Mouse (Mus musculus): Measurements from ENCODE around the gene Sec22a. TPM values are rescaled to one million over a fixed set of nuclear protein-coding genes. Genes with fewer than 3 reads are reported as not detected.
A peak's percentile ranks its signal among the peaks of the same experiment; 100 is the strongest.

The Sec22a gene
- total RNA-seq, 1 experiment = 16.7 TPM

DNA sequence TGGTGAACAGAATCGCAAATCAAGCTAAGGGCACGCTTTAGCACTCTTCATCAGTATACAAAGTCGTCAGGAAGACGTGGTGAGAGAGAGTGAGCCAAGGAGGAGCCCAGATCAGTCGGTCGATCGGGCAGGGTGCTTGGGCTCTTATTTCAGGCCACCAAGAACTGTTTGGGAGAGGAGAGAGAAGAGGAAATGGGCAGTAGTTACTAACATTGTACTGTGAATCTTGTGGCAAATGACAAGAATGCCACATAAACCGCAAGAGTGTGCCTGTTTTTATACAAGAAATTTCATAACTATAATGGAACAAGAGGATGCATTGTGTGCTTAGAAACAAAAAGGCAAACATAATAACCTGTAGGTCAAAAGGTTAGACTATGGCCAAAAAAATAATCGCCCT, 16.3 kb upstream of the Sec22a start:
- H3K4me3 ChIP-seq (ENCODE audit: insufficient read depth in 1 of 2, low read depth in 1 of 2, low read length in 2 of 2, poor library complexity in 1 of 2, severe bottlenecking in 1 of 2) = no peak overlapping the region
- no peak for DNase-seq (ENCODE audit: low read depth, low spot score)
- H3K9me3 ChIP-seq (ENCODE audit: control insufficient read depth, insufficient read depth, low read depth, low read length) = no peaks in the 10 kb centered on the region
- TF ChIP-seq HCFC1 (IDR thresholded peaks at IDR 0.05; ENCODE audit: borderline replicate concordance, insufficient read depth, low read length) = no peak
- TF ChIP-seq ZNF384 (IDR thresholded peaks at IDR 0.05; ENCODE audit: low read depth, low read length) = no peak
- no peak for TF ChIP-seq MAFK (IDR thresholded peaks at IDR 0.05; ENCODE audit: insufficient read depth, low read depth, low read length)
- no peak for TF ChIP-seq ZC3H11A (IDR thresholded peaks at IDR 0.05; ENCODE audit: borderline replicate concordance, low read depth, low read length)
- no peak for TF ChIP-seq CHD2 (IDR thresholded peaks at IDR 0.05; ENCODE audit: low read depth, low read length)
- H3K4me1 ChIP-seq (ENCODE audit: control insufficient read depth in 2 of 2, insufficient read depth in 2 of 2, low read length in 2 of 2, poor library complexity in 1 of 2) = no peaks in the 10 kb centered on the region
- no peaks in the 10 kb centered on the region for H3K36me3 ChIP-seq (ENCODE audit: control insufficient read depth, insufficient read depth, low read length, poor library complexity, severe bottlenecking)
- no peak overlapping the region for H3K27ac ChIP-seq (ENCODE audit: insufficient read depth, low read depth, low read length, poor library complexity, severe bottlenecking)
- in situ Hi-C loops (cut with MboI; ENCODE audit: low sequenced_read_pairs in 2 of 2, unreplicated experiment in 2 of 2) = no loop called here
- no peak overlapping the region for H3K9ac ChIP-seq (ENCODE audit: insufficient read depth, low read depth, low read length, poor library complexity, severe bottlenecking)

DNA sequence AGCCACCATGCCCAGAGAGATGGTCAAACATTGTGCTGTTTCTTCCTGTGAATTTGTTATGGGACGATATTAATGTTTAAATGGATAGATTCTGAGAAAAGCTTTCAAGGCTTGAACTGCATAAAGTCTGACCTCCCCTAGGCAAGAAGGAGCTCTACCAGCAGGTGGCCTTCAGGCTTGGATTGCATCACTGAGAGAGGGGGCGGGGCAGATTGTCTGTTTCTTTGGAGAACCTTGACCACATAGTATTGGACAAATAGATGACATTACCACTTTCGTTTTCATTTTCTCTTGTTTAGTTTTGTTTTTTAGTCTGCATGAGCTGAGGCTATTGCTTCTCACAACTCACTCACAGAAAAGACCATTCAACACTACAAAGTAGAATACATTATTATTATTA, 15.6 kb upstream of the Sec22a start:
- no peak for DNase-seq (ENCODE audit: low read depth, low spot score)
- Histone ChIP-seq H3K27ac (ENCODE audit: insufficient read depth, low read depth, low read length, poor library complexity, severe bottlenecking) (no peak overlapping the region), H3K36me3 (ENCODE audit: control insufficient read depth, insufficient read depth, low read length, poor library complexity, severe bottlenecking) (no peaks in the 10 kb centered on the region), H3K4me3 (ENCODE audit: insufficient read depth in 1 of 2, low read depth in 1 of 2, low read length in 2 of 2, poor library complexity in 1 of 2, severe bottlenecking in 1 of 2) (no peak overlapping the region), H3K9ac (ENCODE audit: insufficient read depth, low read depth, low read length, poor library complexity, severe bottlenecking) (no peak overlapping the region), H3K9me3 (ENCODE audit: control insufficient read depth, insufficient read depth, low read depth, low read length) (no peaks in the 10 kb centered on the region), H3K4me1 (ENCODE audit: control insufficient read depth in 2 of 2, insufficient read depth in 2 of 2, low read length in 2 of 2, poor library complexity in 1 of 2) (no peaks in the 10 kb centered on the region)
- no peak for TF ChIP-seq ZNF384 (IDR thresholded peaks at IDR 0.05; ENCODE audit: low read depth, low read length)
- TF ChIP-seq HCFC1 (IDR thresholded peaks at IDR 0.05; ENCODE audit: borderline replicate concordance, insufficient read depth, low read length) = no peak
- no peak for TF ChIP-seq MAFK (IDR thresholded peaks at IDR 0.05; ENCODE audit: insufficient read depth, low read depth, low read length)
- TF ChIP-seq ZC3H11A (IDR thresholded peaks at IDR 0.05; ENCODE audit: borderline replicate concordance, low read depth, low read length) = no peak
- TF ChIP-seq CHD2 (IDR thresholded peaks at IDR 0.05; ENCODE audit: low read depth, low read length) = no peak
- in situ Hi-C loops (cut with MboI; ENCODE audit: low sequenced_read_pairs in 2 of 2, unreplicated experiment in 2 of 2) = no loop called here

DNA sequence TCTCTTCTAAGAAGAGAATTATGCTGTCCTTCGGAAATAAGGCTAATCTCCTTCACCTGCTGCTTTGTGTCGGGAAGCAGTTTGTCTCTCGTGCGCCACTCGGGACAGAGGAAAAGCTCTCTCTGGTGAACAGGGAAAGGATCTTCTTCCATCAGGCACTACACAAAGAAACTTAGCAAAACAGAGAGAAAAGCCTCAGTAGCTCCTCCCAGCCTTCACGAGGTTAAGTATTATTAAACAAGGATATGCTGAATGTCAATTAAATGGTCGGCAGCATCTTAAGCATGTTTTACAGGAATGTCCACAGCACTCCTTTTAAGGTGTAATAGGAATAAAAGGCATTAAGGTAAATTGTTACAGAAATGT, 328 bp upstream of the Sec22a start:
- no peak for TF ChIP-seq ZC3H11A (IDR thresholded peaks at IDR 0.05; ENCODE audit: borderline replicate concordance, low read depth, low read length)
- no peak for TF ChIP-seq ZNF384 (IDR thresholded peaks at IDR 0.05; ENCODE audit: low read depth, low read length)
- TF ChIP-seq MAFK (IDR thresholded peaks at IDR 0.05; ENCODE audit: insufficient read depth, low read depth, low read length) = no peak
- no peak for TF ChIP-seq HCFC1 (IDR thresholded peaks at IDR 0.05; ENCODE audit: borderline replicate concordance, insufficient read depth, low read length)
- TF ChIP-seq CHD2 (IDR thresholded peaks at IDR 0.05; ENCODE audit: low read depth, low read length) = no peak
- Histone ChIP-seq H3K9me3 (ENCODE audit: control insufficient read depth, insufficient read depth, low read depth, low read length) (no peaks in the 10 kb centered on the region), H3K4me3 (ENCODE audit: insufficient read depth in 1 of 2, low read depth in 1 of 2, low read length in 2 of 2, poor library complexity in 1 of 2, severe bottlenecking in 1 of 2) (peak overlapping the region; percentile 54 to 97), H3K9ac (ENCODE audit: insufficient read depth, low read depth, low read length, poor library complexity, severe bottlenecking) (peak overlapping the region; percentile 71), H3K4me1 (ENCODE audit: control insufficient read depth in 2 of 2, insufficient read depth in 2 of 2, low read length in 2 of 2, poor library complexity in 1 of 2) (peaks cover 0 to 3% of the 10 kb centered on the region in 2 experiments; a peak in 1 of 4 replicates), H3K27ac (ENCODE audit: insufficient read depth, low read depth, low read length, poor library complexity, severe bottlenecking) (no peak overlapping the region), H3K36me3 (ENCODE audit: control insufficient read depth, insufficient read depth, low read length, poor library complexity, severe bottlenecking) (peaks cover 3% of the 10 kb centered on the region; the same call in 1 of the 2 replicates)
- peak; percentile 11 for DNase-seq (ENCODE audit: low read depth, low spot score)
- in situ Hi-C loops (cut with MboI; ENCODE audit: low sequenced_read_pairs in 2 of 2, unreplicated experiment in 2 of 2) = no loop called here

DNA sequence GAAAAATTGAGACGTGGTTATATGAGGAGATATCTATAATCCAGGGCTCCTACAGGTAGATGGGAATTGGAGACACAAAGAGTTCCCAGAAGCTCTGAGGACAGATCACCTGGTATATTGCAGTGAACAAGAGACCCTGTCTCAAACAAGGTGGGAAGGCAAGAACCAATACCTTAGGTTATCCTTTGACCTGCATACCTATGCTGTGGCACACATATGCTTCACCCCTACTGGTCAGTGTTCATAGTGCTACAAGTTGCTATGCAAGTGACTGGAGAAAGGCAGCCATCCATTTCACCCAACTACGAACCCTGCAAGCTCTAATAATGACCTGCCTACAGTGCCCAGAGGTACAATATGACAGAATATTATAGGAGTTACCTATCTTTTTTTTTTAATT, 1.5 kb downstream of the Sec22a start:
- Histone ChIP-seq H3K4me1 (ENCODE audit: control insufficient read depth in 2 of 2, insufficient read depth in 2 of 2, low read length in 2 of 2, poor library complexity in 1 of 2) (peaks cover 0 to 3% of the 10 kb centered on the region in 2 experiments; a peak in 1 of 4 replicates), H3K9me3 (ENCODE audit: control insufficient read depth, insufficient read depth, low read depth, low read length) (no peaks in the 10 kb centered on the region), H3K27ac (ENCODE audit: insufficient read depth, low read depth, low read length, poor library complexity, severe bottlenecking) (no peak overlapping the region), H3K36me3 (ENCODE audit: control insufficient read depth, insufficient read depth, low read length, poor library complexity, severe bottlenecking) (peaks cover 3% of the 10 kb centered on the region; the same call in 1 of the 2 replicates), H3K9ac (ENCODE audit: insufficient read depth, low read depth, low read length, poor library complexity, severe bottlenecking) (no peak overlapping the region), H3K4me3 (ENCODE audit: insufficient read depth in 1 of 2, low read depth in 1 of 2, low read length in 2 of 2, poor library complexity in 1 of 2, severe bottlenecking in 1 of 2) (no peak overlapping the region)
- in situ Hi-C loops (cut with MboI; ENCODE audit: low sequenced_read_pairs in 2 of 2, unreplicated experiment in 2 of 2) = no loop called here
- TF ChIP-seq CHD2 (IDR thresholded peaks at IDR 0.05; ENCODE audit: low read depth, low read length) (no peak), MAFK (IDR thresholded peaks at IDR 0.05; ENCODE audit: insufficient read depth, low read depth, low read length) (no peak), ZNF384 (IDR thresholded peaks at IDR 0.05; ENCODE audit: low read depth, low read length) (no peak), ZC3H11A (IDR thresholded peaks at IDR 0.05; ENCODE audit: borderline replicate concordance, low read depth, low read length) (no peak), HCFC1 (IDR thresholded peaks at IDR 0.05; ENCODE audit: borderline replicate concordance, insufficient read depth, low read length) (no peak)
- DNase-seq (ENCODE audit: low read depth, low spot score) = peak; percentile 9

DNA sequence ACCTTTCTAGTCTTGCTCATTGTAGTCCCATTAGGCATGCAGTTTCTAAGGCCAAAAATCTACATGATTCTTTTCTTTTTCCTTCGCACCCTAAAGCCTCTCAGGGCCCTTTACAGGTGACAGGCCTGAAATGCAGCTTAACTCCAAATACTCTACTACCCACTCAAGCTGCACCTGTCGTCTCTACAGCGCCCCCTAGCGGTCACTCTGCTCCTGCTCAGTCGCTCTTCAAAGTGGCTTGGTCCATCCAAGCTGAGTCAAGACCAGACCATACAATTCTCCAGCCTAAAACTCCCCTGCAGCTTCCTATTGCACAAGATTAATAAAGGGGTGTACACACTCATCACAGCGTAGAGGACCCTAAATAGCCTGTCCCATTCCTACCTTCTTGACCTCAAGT, 3.1 kb downstream of the Sec22a start:
- DNase-seq (ENCODE audit: low read depth, low spot score) = peak; percentile 67
- TF ChIP-seq ZC3H11A (IDR thresholded peaks at IDR 0.05; ENCODE audit: borderline replicate concordance, low read depth, low read length) (no peak), ZNF384 (IDR thresholded peaks at IDR 0.05; ENCODE audit: low read depth, low read length) (no peak), CHD2 (IDR thresholded peaks at IDR 0.05; ENCODE audit: low read depth, low read length) (no peak), MAFK (IDR thresholded peaks at IDR 0.05; ENCODE audit: insufficient read depth, low read depth, low read length) (no peak), HCFC1 (IDR thresholded peaks at IDR 0.05; ENCODE audit: borderline replicate concordance, insufficient read depth, low read length) (no peak)
- no peak overlapping the region for H3K27ac ChIP-seq (ENCODE audit: insufficient read depth, low read depth, low read length, poor library complexity, severe bottlenecking)
- H3K36me3 ChIP-seq (ENCODE audit: control insufficient read depth, insufficient read depth, low read length, poor library complexity, severe bottlenecking) = peaks cover 3% of the 10 kb centered on the region; the same call in 1 of the 2 replicates
- in situ Hi-C loops (cut with MboI; ENCODE audit: low sequenced_read_pairs in 2 of 2, unreplicated experiment in 2 of 2) = no loop called here
- H3K4me1 ChIP-seq (ENCODE audit: control insufficient read depth in 2 of 2, insufficient read depth in 2 of 2, low read length in 2 of 2, poor library complexity in 1 of 2) = peaks cover 0 to 3% of the 10 kb centered on the region in 2 experiments; a peak in 1 of 4 replicates
- H3K9ac ChIP-seq (ENCODE audit: insufficient read depth, low read depth, low read length, poor library complexity, severe bottlenecking) = no peak overlapping the region
- no peak overlapping the region for H3K4me3 ChIP-seq (ENCODE audit: insufficient read depth in 1 of 2, low read depth in 1 of 2, low read length in 2 of 2, poor library complexity in 1 of 2, severe bottlenecking in 1 of 2)
- no peaks in the 10 kb centered on the region for H3K9me3 ChIP-seq (ENCODE audit: control insufficient read depth, insufficient read depth, low read depth, low read length)
